In the genomic region with DNA sequence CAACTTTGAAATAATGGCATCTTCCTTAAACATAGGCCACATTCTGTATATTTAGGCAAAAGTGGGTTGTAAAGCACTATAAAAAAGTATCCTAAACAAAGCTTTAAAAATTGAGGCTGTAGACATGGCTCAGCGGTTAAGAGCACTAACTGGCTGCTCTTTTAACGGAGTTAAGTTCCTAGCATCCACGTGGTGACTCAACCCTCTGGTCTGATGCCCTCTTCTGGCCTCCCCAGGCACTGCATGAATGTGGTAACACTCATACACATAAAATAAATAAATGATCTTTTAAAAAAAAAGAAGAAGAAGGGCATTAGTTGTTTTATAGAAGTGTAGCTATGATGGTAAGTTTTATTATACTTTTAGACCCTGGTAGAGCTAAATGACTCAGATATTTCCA, we compare ENCODE assay signal across 8 mouse cellular contexts. TPM values are rescaled to one million over a fixed set of nuclear protein-coding genes. Genes with fewer than 3 reads are reported as not detected.
DNase-seq lines count a peak whose midpoint lies in the region; ATAC-seq and TF ChIP-seq lines count a peak whose summit lies in the region.

No protein-coding gene starts in this region.

- no peaks in the 10 kb centered on the region for H3K36me3 ChIP-seq in forebrain, postnatal 0 days (ENCODE audit: insufficient read depth)
- H3K36me3 ChIP-seq in forebrain, embryonic 16.5 days (ENCODE audit: control insufficient read depth, insufficient read depth): no peaks in the 10 kb centered on the region

- peak; percentile 64 for TF ChIP-seq CTCF in forebrain, postnatal 0 days (IDR thresholded peaks at IDR 0.05; ENCODE audit: low read depth)

- no peaks in the 10 kb centered on the region for H3K27me3 ChIP-seq in forebrain, postnatal 0 days (ENCODE audit: insufficient read depth, low read length)
- H3K27me3 ChIP-seq in forebrain, embryonic 16.5 days (replicated peaks; ENCODE audit: control insufficient read depth, insufficient read depth, low read length): no peaks in the 10 kb centered on the region

- no peaks in the 10 kb centered on the region for H3K4me1 ChIP-seq in forebrain, postnatal 0 days (ENCODE audit: insufficient read depth)
- peaks cover 2% of the 10 kb centered on the region; the same call in 1 of the 2 replicates for H3K4me1 ChIP-seq in forebrain, embryonic 16.5 days (replicated peaks; ENCODE audit: control insufficient read depth, insufficient read depth, low read length)

- 32% methylated on average over 3 of the region's 3 CpGs for WGBS in forebrain, postnatal 0 days
- 39% methylated on average over 3 of the region's 3 CpGs for WGBS in forebrain, embryonic 16.5 days

- H3K9me3 ChIP-seq in forebrain, postnatal 0 days (ENCODE audit: low read length): no peaks in the 10 kb centered on the region
- no peaks in the 10 kb centered on the region for H3K9me3 ChIP-seq in forebrain, embryonic 16.5 days (ENCODE audit: control insufficient read depth, low read length)

- no peak for ATAC-seq in forebrain, postnatal 0 days
- ATAC-seq in forebrain, embryonic 16.5 days: no peak
- ATAC-seq in hematopoietic stem cell, adult 5-6 weeks (replicated peaks in 1 of 2; ENCODE audit: insufficient read depth in 1 of 2, low FRiP score in 2 of 2, low TSS enrichment in 1 of 2, low read depth in 1 of 2, poor library complexity in 2 of 2, severe bottlenecking in 2 of 2): peak; percentile 86 to 89

- no peak overlapping the region for H3K9ac ChIP-seq in forebrain, postnatal 0 days
- H3K9ac ChIP-seq in forebrain, embryonic 16.5 days (replicated peaks; ENCODE audit: low read depth, low read length): no peak overlapping the region

- DNase-seq in forebrain, postnatal 0 days: peak; percentile 41
- peak; percentile 43 for DNase-seq in ovary, postnatal 36 days (ENCODE audit: low spot score)
- DNase-seq in ovary, postnatal 10 days (ENCODE audit: low spot score): no peak
- DNase-seq in brain, adult 2 months (ENCODE audit: low read depth, low spot score): peak; percentile 70
- peak; percentile 85 for DNase-seq in lung, postnatal 36 days
- peak; percentile 20 to 31 for DNase-seq in thymus, adult 18-20 months

- H3K4me2 ChIP-seq in forebrain, postnatal 0 days (ENCODE audit: low read depth): no peak overlapping the region
- no peak overlapping the region for H3K4me2 ChIP-seq in forebrain, embryonic 16.5 days (ENCODE audit: low read length)

- no peak overlapping the region for H3K27ac ChIP-seq in forebrain, postnatal 0 days (ENCODE audit: low read depth, low read length)
- no peak overlapping the region for H3K27ac ChIP-seq in forebrain, embryonic 16.5 days (ENCODE audit: low read length)

- no peak overlapping the region for H3K4me3 ChIP-seq in forebrain, postnatal 0 days (ENCODE audit: low read depth, low read length)
- H3K4me3 ChIP-seq in forebrain, embryonic 16.5 days (replicated peaks; ENCODE audit: low read length): no peak overlapping the region

RNA-seq across cellular contexts. Expression of a gene that starts 7.6 kb away (rescaled TPM):
- total RNA-seq in forebrain, postnatal 0 days (2014; rRNA removed): 47.2 and 55.1 TPM in 2 replicates
- 28.6 and 28.9 TPM in 2 replicates for polyA plus RNA-seq in forebrain, postnatal 0 days (2015; fragmentation: Nextera tagmentation; extraction: Ambion mirVana)
- 39.4 and 42.2 TPM in 2 replicates for polyA plus RNA-seq in forebrain, embryonic 16.5 days (2015; fragmentation: Nextera tagmentation; extraction: Ambion mirVana)
- total RNA-seq in hematopoietic stem cell, adult 5-6 weeks (2017): 55.9 and 70.5 TPM in 2 replicates

Comparison
In these comparisons a context has a peak if more than half of its experiments do, and no peak if none do; other contexts are left out.
1. ATAC-seq: peak in hematopoietic stem cell, adult 5-6 weeks (2 of 2); none in forebrain, postnatal 0 days (single experiment) and forebrain, embryonic 16.5 days (single experiment).